19 mouse cellular contexts compared by ENCODE assay signal in the genomic region with DNA sequence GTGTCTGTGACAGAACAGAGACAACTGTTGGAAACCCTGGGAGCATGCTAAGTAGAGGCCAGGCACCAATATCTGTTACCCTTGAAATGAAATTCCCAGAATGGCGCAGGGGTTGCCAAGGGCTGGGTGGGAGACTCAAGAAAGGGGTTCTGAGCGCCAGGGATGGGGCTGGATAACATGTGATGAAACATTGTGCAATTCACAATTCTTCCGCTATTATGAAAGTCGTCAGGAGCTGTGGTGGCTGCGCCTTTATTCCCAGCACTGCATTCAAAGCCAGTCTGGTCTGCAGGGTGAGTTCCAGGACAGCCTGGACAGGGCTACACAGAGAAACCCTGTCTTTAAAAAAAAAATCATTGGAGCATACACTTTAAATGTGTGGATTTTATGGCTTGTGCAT.
"Had no signal": no experiment of that assay in that cellular context is flagged by ENCODE, and none has a peak within 500 bp of the region (broad histone marks: within the 10 kb centered on the region; RNA-seq: fewer than 3 reads in every experiment).

No protein-coding gene starts in this region.

- H3K9me3 ChIP-seq: liver, embryonic 13.5 days; liver, embryonic 15.5 days; lung, embryonic 15.5 days; midbrain, embryonic 10.5 days; midbrain, embryonic 12.5 days; neural tube, embryonic 13.5 days; neural tube, embryonic 15.5 days had no signal

- H3K27me3 ChIP-seq: neural tube, embryonic 13.5 days; neural tube, embryonic 15.5 days had no signal

- H3K36me3 ChIP-seq: liver, embryonic 13.5 days; liver, embryonic 15.5 days; lung, embryonic 15.5 days; midbrain, embryonic 10.5 days; midbrain, embryonic 12.5 days; neural tube, embryonic 13.5 days; neural tube, embryonic 15.5 days had no signal

- ATAC-seq: liver, postnatal 0 days; lung, postnatal 0 days; midbrain, embryonic 16.5 days had no signal

- H3K4me2 ChIP-seq: liver, embryonic 13.5 days; liver, embryonic 15.5 days; lung, embryonic 15.5 days; midbrain, embryonic 12.5 days; neural tube, embryonic 13.5 days; neural tube, embryonic 15.5 days had no signal

- DNase-seq: liver, embryonic 13.5 days; liver, postnatal 0 days; lung, adult 2 months; lung, postnatal 14 days; lung, postnatal 36 days; midbrain, embryonic 14.5 days; right cerebral cortex, postnatal 14 days; spleen, adult 18-20 months; thymus, adult 2 months; thymus, postnatal 25 days; thymus, postnatal 4 days had no signal

- H3K9ac ChIP-seq: liver, embryonic 13.5 days; liver, embryonic 15.5 days; liver, postnatal 0 days; lung, embryonic 15.5 days; midbrain, embryonic 12.5 days; neural tube, embryonic 13.5 days; neural tube, embryonic 15.5 days had no signal

- H3K27ac ChIP-seq: liver, embryonic 13.5 days; liver, embryonic 15.5 days; lung, embryonic 15.5 days; midbrain, embryonic 10.5 days; midbrain, embryonic 12.5 days; neural tube, embryonic 13.5 days; neural tube, embryonic 15.5 days had no signal

- H3K4me3 ChIP-seq: liver, embryonic 13.5 days; liver, embryonic 15.5 days; lung, embryonic 15.5 days; midbrain, embryonic 10.5 days; midbrain, embryonic 12.5 days; neural tube, embryonic 13.5 days; neural tube, embryonic 15.5 days had no signal

- H3K4me1 ChIP-seq: liver, embryonic 13.5 days; liver, embryonic 15.5 days; neural tube, embryonic 13.5 days had no signal
